Mouse (Mus musculus) stomach, postnatal 0 days (tissue): Measurements from ENCODE around the gene Gm20604. TPM values are rescaled to one million over a fixed set of nuclear protein-coding genes. Genes with fewer than 3 reads are reported as not detected.

Experiments used
- ATAC-seq: fragments of 200-750 bp; cut with Nextera tagmentation; 2 replicates; pipeline ENCODE4 v1.8.0; 2017; ENCODE audit not compliant: low FRiP score, low TSS enrichment
- DNase-seq: peaks from one replicate; pipeline ENCODE4 v3.0.0-alpha.2; 2016; ENCODE audit warnings: low spot score
- H3K27ac ChIP-seq: fragments of 300-500 bp; sonication (generic); replicated peaks from 2 replicates; pipeline ENCODE4 v1.5.1; 2014; ENCODE audit warnings: mild to moderate bottlenecking, control low read depth
- H3K27me3 ChIP-seq: fragments of 300-500 bp; sonication (generic); 2 replicates; pipeline ENCODE4 v1.6.1; 2014; ENCODE audit warnings: low read length; ENCODE audit not compliant: control insufficient read depth, insufficient read depth
- H3K36me3 ChIP-seq: fragments of 300-500 bp; sonication (generic); 2 replicates; pipeline ENCODE4 v1.6.1; 2014; ENCODE audit warnings: low read length, mixed read lengths; ENCODE audit not compliant: control insufficient read depth, insufficient read depth
- H3K4me1 ChIP-seq: fragments of 300-500 bp; sonication (generic); replicated peaks from 2 replicates; pipeline ENCODE4 v1.6.1; 2014; ENCODE audit warnings: antibody characterized with exemption; ENCODE audit not compliant: control insufficient read depth, insufficient read depth
- H3K4me2 ChIP-seq: fragments of 300-500 bp; sonication (generic); replicated peaks from 2 replicates; pipeline ENCODE4 v1.6.1; 2014; ENCODE audit warnings: low read depth, mild to moderate bottlenecking, control low read depth, moderate library complexity
- H3K4me3 ChIP-seq: fragments of 300-500 bp; sonication (generic); 2 replicates; pipeline ENCODE4 v1.5.1; 2014; ENCODE audit warnings: low read depth, low read length, control low read depth
- H3K9ac ChIP-seq: fragments of 300-500 bp; sonication (generic); 2 replicates; pipeline ENCODE4 v1.6.1; 2014; ENCODE audit warnings: mild to moderate bottlenecking, low read length, control low read depth, mixed read lengths
- H3K9me3 ChIP-seq: fragments of 300-500 bp; sonication (generic); 2 replicates; pipeline ENCODE4 v1.6.1; 2016; ENCODE audit warnings: low read length; ENCODE audit not compliant: control insufficient read depth
- CTCF ChIP-seq: IDR thresholded peaks from 2 replicates; pipeline ENCODE4 v1.5.1; 2016; ENCODE audit warnings: antibody characterized with exemption, low read depth, mild to moderate bottlenecking, moderate library complexity
- EP300 ChIP-seq: optimal IDR thresholded peaks from 2 replicates; pipeline ENCODE3; 2016; ENCODE audit warnings: antibody characterized with exemption
- WGBS: fragments of 180-500 bp; shearing (Covaris S2); extraction: QIAGEN DNeasy Blood & Tissue Kit; methylation state at CpG from one replicate; pipeline ENCODE4 v1.1.7; 2014; 5-methylcytosine and 5-hydroxymethylcytosine counted together
- polyA plus RNA-seq: library from polyadenylated mRNA; unstranded; fragments of >200 nt; fragmentation: Nextera tagmentation; extraction: Ambion mirVana; gene quantifications from 2 replicates; pipeline ENCODE4 v1.2.1, GENCODE M21; 2015

Gm20604 gene
- polyA plus RNA-seq, 1 experiment from 2014 or later = 10.3 TPM

DNA sequence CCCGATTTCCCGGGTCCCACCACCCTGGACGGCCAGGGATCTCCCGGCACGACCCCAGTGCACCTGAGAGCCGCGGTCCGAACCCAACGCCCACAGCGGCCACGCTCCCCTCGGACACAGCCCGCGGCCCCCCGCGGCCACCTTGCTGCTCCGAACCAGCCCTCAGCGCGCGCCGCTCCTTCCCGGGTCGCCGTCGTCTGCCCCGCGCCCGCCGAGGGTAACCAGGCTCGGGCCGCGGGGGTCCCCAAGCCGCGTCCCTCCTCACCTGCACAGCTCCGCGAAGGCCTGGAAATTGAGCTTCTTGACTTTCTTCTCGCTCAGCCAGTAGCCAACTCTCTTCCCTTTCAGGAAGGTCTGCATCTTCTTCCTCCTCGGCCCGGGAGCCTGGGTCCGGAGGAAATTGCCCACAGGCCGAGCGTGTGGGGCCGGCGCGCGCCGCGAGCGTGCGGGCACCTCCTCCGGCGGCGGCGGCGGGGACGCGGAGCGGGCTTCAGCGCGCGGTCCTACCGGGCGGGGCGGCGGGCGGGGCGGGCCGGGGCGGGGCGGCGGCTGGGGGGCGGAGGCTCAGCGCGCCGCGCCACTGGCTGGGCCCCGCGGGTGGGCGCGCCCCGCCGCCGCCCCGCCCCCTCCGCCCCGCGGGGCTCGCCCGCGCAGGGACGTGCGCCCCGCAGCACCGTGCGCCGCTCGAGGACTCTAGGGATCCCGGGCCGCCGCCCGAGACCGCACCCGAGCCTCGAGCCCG is 53.8 kb downstream of the Gm20604 start, which contains the start of gene Itpk1:
TSS of gene Itpk1 (minus strand) at position 474 of the 742 bp plus-strand sequence.
- DNase-seq (peak; percentile 84), ATAC-seq (peak; percentile 91)
- peaks cover 2% of the 10 kb centered on the region; the same call in 1 of the 2 replicates for H3K4me1 ChIP-seq
- TF ChIP-seq EP300 = no peak
- peak within 1 kb of the TSS; percentile 91 for H3K9ac ChIP-seq
- WGBS = under 1% methylated on average over 72 of the region's 105 CpGs
- no peaks in the 10 kb centered on the region for H3K27me3 ChIP-seq
- no peaks in the 10 kb centered on the region for H3K9me3 ChIP-seq
- H3K27ac ChIP-seq = peak within 1 kb of the TSS; percentile 94
- H3K4me2 ChIP-seq = peak within 1 kb of the TSS; percentile 95
- H3K36me3 ChIP-seq = no peaks in the 10 kb centered on the region
- peak within 1 kb of the TSS; percentile 79 for H3K4me3 ChIP-seq

DNA sequence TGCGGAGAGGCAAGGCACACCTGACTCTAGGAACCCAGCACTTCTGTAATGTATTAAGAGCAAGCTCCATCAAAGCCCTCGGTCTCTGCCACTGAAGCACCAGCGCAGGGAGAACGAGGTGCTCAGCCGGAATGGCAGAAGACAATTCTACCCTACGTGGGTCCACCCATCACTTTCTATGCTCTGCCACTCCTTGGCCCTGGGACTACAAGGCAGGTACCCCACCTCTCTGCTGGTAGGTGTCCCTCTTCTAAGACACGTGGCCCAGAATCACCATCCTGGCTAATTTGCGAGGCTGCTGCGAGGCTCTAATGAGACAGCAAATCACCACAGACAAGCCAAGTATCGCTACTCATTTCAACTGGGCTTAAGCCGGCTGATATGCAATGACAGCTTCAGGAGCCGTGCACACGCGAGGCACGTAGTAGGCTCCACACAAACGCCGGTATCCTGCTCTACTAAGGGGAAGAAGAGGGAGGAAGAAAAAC is 54.5 kb downstream of the Gm20604 start:
- peak overlapping the region; percentile 79 for H3K4me3 ChIP-seq
- H3K27ac ChIP-seq = peak overlapping the region; percentile 94
- peak overlapping the region; percentile 95 for H3K4me2 ChIP-seq
- H3K9me3 ChIP-seq = no peaks in the 10 kb centered on the region
- DNase-seq = no peak
- H3K36me3 ChIP-seq = no peaks in the 10 kb centered on the region
- WGBS = 11% methylated on average over 17 of the region's 17 CpGs
- TF ChIP-seq CTCF (no peak), EP300 (no peak)
- H3K27me3 ChIP-seq = no peaks in the 10 kb centered on the region
- peaks cover 2% of the 10 kb centered on the region; the same call in 1 of the 2 replicates for H3K4me1 ChIP-seq
- ATAC-seq = no peak
- H3K9ac ChIP-seq = peak overlapping the region; percentile 79

DNA sequence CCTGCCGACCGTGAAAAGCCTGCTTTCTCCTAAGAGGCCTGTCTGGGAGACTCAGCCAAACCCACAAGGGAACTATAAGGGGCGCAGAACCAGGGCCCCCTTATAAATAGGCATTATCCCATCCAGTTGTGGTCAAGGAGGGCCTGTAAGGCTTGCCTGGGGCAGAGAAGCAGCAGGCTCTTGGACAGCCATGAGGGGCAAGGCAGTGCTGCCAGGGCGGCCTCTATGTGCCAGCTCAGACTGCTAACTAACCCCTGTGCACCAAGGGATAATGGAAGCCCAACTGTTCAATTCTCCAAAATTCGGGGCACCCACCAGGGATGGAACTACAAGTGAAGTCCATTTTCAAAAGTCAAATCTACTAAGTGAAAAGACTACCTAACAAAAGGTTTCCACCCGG is 55.0 kb downstream of the Gm20604 start:
- 53% methylated on average over 6 of the region's 6 CpGs for WGBS
- Histone ChIP-seq H3K27ac (no peak overlapping the region), H3K4me1 (peaks cover 3% of the 10 kb centered on the region; the same call in 1 of the 2 replicates), H3K4me3 (peak overlapping the region; percentile 79), H3K9ac (peak overlapping the region; percentile 53), H3K4me2 (peak overlapping the region; percentile 95), H3K9me3 (no peaks in the 10 kb centered on the region), H3K36me3 (no peaks in the 10 kb centered on the region), H3K27me3 (no peaks in the 10 kb centered on the region)
- ATAC-seq = no peak
- no peak for TF ChIP-seq CTCF
- no peak for DNase-seq

DNA sequence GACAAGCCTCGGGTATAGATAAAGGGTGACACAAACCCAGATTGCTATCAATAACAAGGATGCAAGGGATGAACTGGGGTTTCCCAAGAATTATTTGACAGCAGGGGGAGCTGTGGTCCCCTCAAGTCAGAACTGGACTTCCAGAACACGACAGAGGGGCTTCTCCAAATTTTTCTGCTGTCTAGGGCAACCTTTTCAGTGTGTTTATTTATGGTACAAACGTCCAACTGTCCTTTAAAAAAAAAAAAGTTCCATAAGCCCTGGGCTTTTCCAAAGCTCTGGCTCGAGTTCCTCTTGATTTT is 55.4 kb downstream of the Gm20604 start:
- Histone ChIP-seq H3K27ac (peak overlapping the region; percentile 73; the same call in 1 of the 2 replicates), H3K9ac (peak overlapping the region; percentile 53; the same call in 1 of the 2 replicates), H3K4me1 (peaks cover 7% of the 10 kb centered on the region), H3K4me2 (peak overlapping the region; percentile 95), H3K36me3 (no peaks in the 10 kb centered on the region), H3K9me3 (no peaks in the 10 kb centered on the region), H3K27me3 (no peaks in the 10 kb centered on the region), H3K4me3 (peak overlapping the region; percentile 79)
- WGBS = 15% methylated on average over 4 of the region's 4 CpGs
- DNase-seq (no peak), ATAC-seq (no peak)
- TF ChIP-seq CTCF (peak; percentile 63), EP300 (no peak)

DNA sequence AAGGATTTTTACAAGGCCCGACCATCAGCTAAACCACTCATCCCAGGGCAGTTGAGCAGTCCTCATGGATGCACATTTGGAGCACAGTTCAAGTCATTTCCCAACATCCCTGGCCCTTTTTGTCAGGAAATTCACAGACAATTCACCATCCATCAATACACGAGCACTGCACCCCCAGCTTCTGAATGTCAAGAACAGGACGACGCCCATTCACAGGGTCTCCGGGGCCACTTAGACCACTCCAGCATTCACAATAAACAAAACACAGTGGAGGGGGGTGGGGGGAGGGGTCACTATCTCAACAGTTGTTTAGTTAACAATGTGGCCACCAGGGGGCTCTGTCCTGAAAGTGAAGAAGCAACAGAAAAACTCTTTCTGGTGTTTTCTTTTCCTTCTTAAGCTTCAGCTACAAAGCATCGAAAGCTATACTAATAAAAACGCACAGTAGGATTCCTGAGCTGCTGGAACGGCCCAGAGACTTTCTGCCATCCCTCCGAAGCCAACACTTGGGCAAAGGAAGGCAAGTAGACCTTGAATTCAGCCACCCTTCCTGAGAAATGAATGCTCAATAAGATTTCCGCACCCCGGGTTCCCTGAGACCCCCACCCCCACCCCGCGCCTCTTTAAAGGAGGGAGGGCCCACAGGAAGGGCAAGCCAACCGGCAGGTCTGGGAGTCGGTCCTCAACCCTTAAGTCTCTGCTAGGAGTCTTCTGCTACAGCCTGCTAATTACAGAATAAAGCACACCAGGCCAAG is 55.9 kb downstream of the Gm20604 start:
- peak overlapping the region; percentile 48; the same call in 1 of the 2 replicates for H3K9ac ChIP-seq
- no peak for ATAC-seq
- H3K4me3 ChIP-seq = peak overlapping the region; percentile 79

More for the DNA sequence above, 55.9 kb downstream of the Gm20604 start:
- Histone ChIP-seq H3K4me1 (peaks cover 8% of the 10 kb centered on the region), H3K4me2 (peak overlapping the region; percentile 95), H3K27ac (peak overlapping the region; percentile 73), H3K36me3 (no peaks in the 10 kb centered on the region), H3K9me3 (no peaks in the 10 kb centered on the region), H3K27me3 (no peaks in the 10 kb centered on the region)
- WGBS = 14% methylated on average over 15 of the region's 15 CpGs
- peak; percentile 78 for DNase-seq
- TF ChIP-seq EP300 (no peak), CTCF (peak; percentile 78)
